Mouse (Mus musculus) liver, embryonic 14.5 days (tissue): Measurements from ENCODE around the gene Pde4b.

Experiments
- CTCF ChIP-seq: IDR thresholded peaks from 2 replicates; pipeline ENCODE4 v1.5.1; 2016; ENCODE audit warnings: antibody characterized with exemption, low read depth, control low read depth
- EP300 ChIP-seq: IDR thresholded peaks from 2 replicates; pipeline ENCODE4 v1.6.1; 2016; ENCODE audit warnings: antibody characterized with exemption, low read depth

DNA sequence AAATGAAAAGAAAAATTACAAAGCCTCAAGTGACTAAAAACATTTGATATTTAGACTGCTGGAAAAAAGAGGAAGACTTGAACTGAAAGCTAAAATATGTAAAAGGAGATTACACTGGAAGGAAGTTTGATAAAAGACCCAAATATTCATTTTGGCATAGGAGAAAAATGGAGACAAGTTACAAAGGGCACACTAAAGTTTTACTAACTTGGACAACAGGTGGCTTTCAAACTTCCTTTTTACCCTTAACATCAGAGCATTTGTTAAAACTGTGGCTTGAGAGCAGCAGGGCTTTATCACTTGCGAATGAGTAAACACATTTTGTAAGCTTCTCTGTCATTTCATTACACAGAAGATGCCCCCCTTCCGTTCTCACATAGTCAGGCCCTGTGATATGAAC lies 492.4 kb downstream of the Pde4b start:
- TF ChIP-seq CTCF: no peak
- TF ChIP-seq EP300: no peak
